Mouse (Mus musculus): ENCODE results near the gene Astl. TPM values are rescaled to one million over a fixed set of nuclear protein-coding genes. Genes with fewer than 3 reads are reported as not detected.

Astl gene
- polyA plus RNA-seq, 1 experiment from 2014 or later: not detected

- no peak overlapping the region for H3K4me2 ChIP-seq
- 82% methylated on average over 7 of the region's 7 CpGs for WGBS
These were observed 40.2 kb downstream of the Astl start for GRCm38 (mm10) chr2:127378611-127378990.

DNA sequence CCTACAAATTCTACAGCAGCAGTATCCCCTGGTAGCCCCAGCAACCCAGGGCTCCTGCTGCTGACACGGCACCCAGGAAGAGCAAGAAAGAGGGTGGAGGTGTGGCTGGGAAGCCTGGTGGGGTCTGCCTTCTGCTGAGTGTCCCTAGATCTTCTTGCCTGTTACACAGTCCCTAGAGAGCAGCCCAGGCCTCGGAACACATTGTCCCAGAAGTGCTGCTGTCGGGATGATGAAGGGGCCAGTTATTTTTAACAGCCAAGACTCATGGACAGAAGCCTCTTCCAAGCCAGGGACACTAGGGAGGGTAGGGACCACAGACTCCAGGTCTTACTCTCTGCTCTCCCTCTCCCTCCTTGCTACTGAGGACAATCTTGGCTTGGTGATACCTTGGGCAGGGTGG is 40.8 kb downstream of the Astl start:
- Histone ChIP-seq H3K27me3 (no peaks in the 10 kb centered on the region), H3K4me1 (replicated peaks) (no peaks in the 10 kb centered on the region), H3K4me3 (replicated peaks) (no peak overlapping the region), H3K36me3 (no peaks in the 10 kb centered on the region), H3K27ac (no peak overlapping the region), H3K4me2 (no peak overlapping the region), H3K9me3 (no peaks in the 10 kb centered on the region), H3K9ac (replicated peaks) (no peak overlapping the region)
- 75% methylated on average over 3 of the region's 3 CpGs for WGBS
- ATAC-seq (ENCODE audit: insufficient number of reproducible peaks, insufficient read depth, low FRiP score, low TSS enrichment, low read depth): no peak

More at GRCm38 (mm10) chr2:127378611-127378990, 40.2 kb downstream of the Astl start:
- no peak overlapping the region for H3K9ac ChIP-seq (replicated peaks)
- no peaks in the 10 kb centered on the region for H3K4me1 ChIP-seq (replicated peaks)
- no peaks in the 10 kb centered on the region for H3K9me3 ChIP-seq
- no peak for ATAC-seq (ENCODE audit: insufficient number of reproducible peaks, insufficient read depth, low FRiP score, low TSS enrichment, low read depth)
- no peaks in the 10 kb centered on the region for H3K27me3 ChIP-seq
- H3K27ac ChIP-seq: no peak overlapping the region
- H3K4me3 ChIP-seq (replicated peaks): no peak overlapping the region
- no peaks in the 10 kb centered on the region for H3K36me3 ChIP-seq

DNA sequence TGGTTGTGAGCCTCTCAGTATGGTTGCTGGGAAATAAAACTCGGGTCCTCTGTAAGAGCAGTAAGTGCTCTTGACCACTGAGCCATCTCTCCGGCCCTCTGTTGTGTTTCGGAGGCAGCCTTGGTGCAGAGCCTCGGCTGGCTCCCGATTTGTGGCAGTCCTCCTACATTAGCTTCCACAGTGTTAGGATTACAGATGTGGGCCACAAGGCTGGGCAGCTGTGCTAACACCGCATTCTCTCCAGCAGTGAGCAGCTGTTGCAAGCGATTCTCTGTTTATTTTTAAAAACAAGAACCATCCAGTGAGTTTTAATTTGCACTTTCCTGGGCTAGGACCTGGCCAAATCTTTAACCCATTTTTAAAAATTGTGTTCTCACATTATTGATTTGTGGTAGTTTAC is 45.4 kb downstream of the Astl start:
- Histone ChIP-seq H3K4me2 (no peak overlapping the region), H3K9me3 (no peaks in the 10 kb centered on the region), H3K4me3 (replicated peaks) (no peak overlapping the region), H3K4me1 (replicated peaks) (no peaks in the 10 kb centered on the region), H3K9ac (replicated peaks) (no peak overlapping the region), H3K36me3 (no peaks in the 10 kb centered on the region), H3K27ac (no peak overlapping the region), H3K27me3 (no peaks in the 10 kb centered on the region)
- WGBS: 67% methylated on average over 7 of the region's 7 CpGs
- no peak for ATAC-seq (ENCODE audit: insufficient number of reproducible peaks, insufficient read depth, low FRiP score, low TSS enrichment, low read depth)

DNA sequence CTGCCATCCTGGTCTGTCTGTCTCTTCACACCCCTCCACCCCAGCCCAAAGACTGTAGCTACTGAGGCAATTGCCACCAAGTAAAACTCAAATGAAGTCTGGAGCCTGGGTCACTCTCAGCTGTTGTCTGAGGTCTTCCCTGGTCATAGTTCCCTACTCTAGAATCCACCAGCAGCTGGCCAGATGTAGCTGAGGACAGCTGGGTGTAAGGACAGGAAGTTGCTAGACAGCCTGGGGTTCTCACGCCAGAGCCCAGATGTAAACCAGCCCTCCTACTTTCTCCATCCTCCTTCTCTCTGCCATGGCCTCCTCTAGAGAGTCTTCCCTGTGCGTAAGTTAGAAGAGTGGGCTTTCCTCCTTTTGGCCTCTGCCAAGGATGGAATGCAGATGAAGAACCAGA is 49.1 kb downstream of the Astl start:
- no peaks in the 10 kb centered on the region for H3K27me3 ChIP-seq
- no peak overlapping the region for H3K27ac ChIP-seq
- no peaks in the 10 kb centered on the region for H3K36me3 ChIP-seq
- no peaks in the 10 kb centered on the region for H3K4me1 ChIP-seq (replicated peaks)
- H3K4me3 ChIP-seq (replicated peaks): no peak overlapping the region
- WGBS: 66% methylated on average over 2 of the region's 2 CpGs
- no peak overlapping the region for H3K4me2 ChIP-seq
- H3K9me3 ChIP-seq: no peaks in the 10 kb centered on the region
- no peak overlapping the region for H3K9ac ChIP-seq (replicated peaks)
- ATAC-seq (ENCODE audit: insufficient number of reproducible peaks, insufficient read depth, low FRiP score, low TSS enrichment, low read depth): no peak

DNA sequence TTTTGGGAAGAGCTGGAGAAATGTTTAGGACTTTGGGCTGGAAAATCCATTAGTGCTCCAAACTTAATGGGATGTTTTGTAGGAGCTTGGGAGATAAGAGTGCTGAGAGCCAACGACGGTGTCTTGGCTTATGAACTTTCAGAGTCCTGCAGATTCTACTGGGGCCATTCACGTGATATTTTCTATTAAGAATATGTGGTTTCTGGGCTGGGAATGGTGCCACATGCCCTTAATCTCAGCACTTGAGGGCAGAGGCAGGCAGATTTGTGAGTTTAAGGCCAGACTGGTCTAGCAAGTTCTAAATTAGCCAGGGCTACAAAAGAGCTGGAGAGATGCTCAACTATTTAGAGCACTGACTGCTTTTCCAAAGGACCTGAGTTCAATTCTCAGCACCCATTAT is 51.9 kb downstream of the Astl start:
- no peaks in the 10 kb centered on the region for H3K27me3 ChIP-seq
- WGBS: 84% methylated on average over 3 of the region's 3 CpGs

DNA sequence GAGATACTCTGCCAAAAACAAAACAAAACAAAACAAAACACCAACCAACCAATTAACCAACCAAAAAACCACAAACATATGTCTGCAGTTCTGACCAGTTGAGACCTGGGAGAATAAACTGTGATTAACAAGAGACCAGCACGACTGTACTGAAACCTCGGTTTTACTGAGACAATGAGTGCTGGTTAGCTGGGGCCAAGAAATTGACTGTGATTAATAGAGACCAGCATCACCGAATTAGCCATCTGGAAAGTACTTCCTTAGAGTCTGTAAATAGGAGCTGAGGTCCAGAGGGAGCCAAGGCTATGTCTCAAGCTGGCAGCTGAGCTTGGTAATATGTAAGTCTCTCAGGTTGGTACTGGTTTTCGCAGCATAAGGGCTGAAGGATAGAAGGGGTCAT is 52.4 kb downstream of the Astl start:
- no peaks in the 10 kb centered on the region for H3K36me3 ChIP-seq
- H3K4me1 ChIP-seq (replicated peaks): no peaks in the 10 kb centered on the region
- no peaks in the 10 kb centered on the region for H3K9me3 ChIP-seq
- WGBS: 55% methylated on average over 4 of the region's 4 CpGs
- ATAC-seq (ENCODE audit: insufficient number of reproducible peaks, insufficient read depth, low FRiP score, low TSS enrichment, low read depth): no peak
- H3K9ac ChIP-seq (replicated peaks): no peak overlapping the region
- H3K27ac ChIP-seq: no peak overlapping the region
- H3K27me3 ChIP-seq: no peaks in the 10 kb centered on the region
- no peak overlapping the region for H3K4me3 ChIP-seq (replicated peaks)
- H3K4me2 ChIP-seq: no peak overlapping the region

More for the DNA sequence above, 51.9 kb downstream of the Astl start:
- Histone ChIP-seq H3K4me1 (replicated peaks) (no peaks in the 10 kb centered on the region), H3K36me3 (no peaks in the 10 kb centered on the region), H3K9me3 (no peaks in the 10 kb centered on the region), H3K9ac (replicated peaks) (no peak overlapping the region), H3K27ac (no peak overlapping the region), H3K4me2 (no peak overlapping the region), H3K4me3 (replicated peaks) (no peak overlapping the region)
- ATAC-seq (ENCODE audit: insufficient number of reproducible peaks, insufficient read depth, low FRiP score, low TSS enrichment, low read depth): no peak

GRCm38 (mm10) chr2:127391323-127391722 is 52.9 kb downstream of the Astl start:
- H3K27ac ChIP-seq: no peak overlapping the region
- WGBS: 77% methylated on average over 3 of the region's 3 CpGs
- H3K4me3 ChIP-seq (replicated peaks): no peak overlapping the region
- no peak for ATAC-seq (ENCODE audit: insufficient number of reproducible peaks, insufficient read depth, low FRiP score, low TSS enrichment, low read depth)
- no peaks in the 10 kb centered on the region for H3K9me3 ChIP-seq
- H3K36me3 ChIP-seq: no peaks in the 10 kb centered on the region
- no peak overlapping the region for H3K4me2 ChIP-seq
- no peaks in the 10 kb centered on the region for H3K27me3 ChIP-seq
- H3K4me1 ChIP-seq (replicated peaks): no peaks in the 10 kb centered on the region
- no peak overlapping the region for H3K9ac ChIP-seq (replicated peaks)

- Histone ChIP-seq H3K4me2 (no peak overlapping the region), H3K27me3 (no peaks in the 10 kb centered on the region), H3K4me1 (replicated peaks) (no peaks in the 10 kb centered on the region), H3K9me3 (no peaks in the 10 kb centered on the region), H3K27ac (no peak overlapping the region), H3K9ac (replicated peaks) (no peak overlapping the region), H3K4me3 (replicated peaks) (no peak overlapping the region), H3K36me3 (no peaks in the 10 kb centered on the region)
- WGBS: 80% methylated on average over 5 of the region's 5 CpGs
- no peak for ATAC-seq (ENCODE audit: insufficient number of reproducible peaks, insufficient read depth, low FRiP score, low TSS enrichment, low read depth)
These were observed 56.2 kb downstream of the Astl start for GRCm38 (mm10) chr2:127394606-127395161.

DNA sequence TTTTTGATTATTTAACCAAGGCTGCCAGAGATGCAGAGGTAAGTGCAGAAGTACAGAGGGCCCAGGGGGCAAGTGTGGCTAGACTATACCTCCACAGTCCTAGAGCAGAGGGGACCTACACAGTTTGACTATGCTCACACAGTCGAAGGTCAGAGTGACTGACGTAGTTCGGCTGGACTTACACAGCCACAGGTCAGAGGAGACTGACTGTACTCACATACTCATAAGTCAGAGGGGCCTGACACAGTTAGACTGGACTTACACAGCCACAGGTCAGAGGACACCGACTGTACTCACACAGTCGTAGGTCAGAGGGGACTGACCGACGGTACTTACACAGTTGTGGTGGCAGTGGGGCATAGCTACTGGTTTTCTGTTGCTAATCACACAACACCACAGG is 60.3 kb downstream of the Astl start:
- H3K36me3 ChIP-seq: no peaks in the 10 kb centered on the region
- H3K4me2 ChIP-seq: no peak overlapping the region
- peaks cover 6% of the 10 kb centered on the region; the same call in 1 of the 2 replicates for H3K4me1 ChIP-seq (replicated peaks)
- 91% methylated on average over 7 of the region's 7 CpGs for WGBS
- H3K4me3 ChIP-seq (replicated peaks): no peak overlapping the region
- H3K27ac ChIP-seq: no peak overlapping the region
- no peak overlapping the region for H3K9ac ChIP-seq (replicated peaks)
- H3K27me3 ChIP-seq: no peaks in the 10 kb centered on the region
- ATAC-seq (ENCODE audit: insufficient number of reproducible peaks, insufficient read depth, low FRiP score, low TSS enrichment, low read depth): no peak
- no peaks in the 10 kb centered on the region for H3K9me3 ChIP-seq

Other genes starting within 250 kb of the Astl start
- gene Ncaph, start 204.7 kb upstream of the Astl start, polyA plus RNA-seq (2016; fragmentation: Nextera tagmentation; extraction: Ambion mirVana): 112 TPM in 2 replicates
- 20.8 and 23.0 TPM in 2 replicates for gene Itpripl1, start 195.2 kb upstream of the Astl start, polyA plus RNA-seq (2016; fragmentation: Nextera tagmentation; extraction: Ambion mirVana)
- 2.2 and 2.3 TPM in 2 replicates for gene 1810024B03Rik, start 130.4 kb upstream of the Astl start, polyA plus RNA-seq (2016; fragmentation: Nextera tagmentation; extraction: Ambion mirVana)
- gene Snrnp200, start 130.3 kb upstream of the Astl start, polyA plus RNA-seq (2016; fragmentation: Nextera tagmentation; extraction: Ambion mirVana): 98.3 and 104 TPM in 2 replicates
- 65.1 and 65.9 TPM in 2 replicates for gene Ciao1, start 90.8 kb upstream of the Astl start, polyA plus RNA-seq (2016; fragmentation: Nextera tagmentation; extraction: Ambion mirVana)
- gene Tmem127, start 90.7 kb upstream of the Astl start, polyA plus RNA-seq (2016; fragmentation: Nextera tagmentation; extraction: Ambion mirVana): 26.5 and 29.6 TPM in 2 replicates
- gene Stard7, start 68.4 kb upstream of the Astl start, polyA plus RNA-seq (2016; fragmentation: Nextera tagmentation; extraction: Ambion mirVana): 86.5 and 89.6 TPM in 2 replicates
- gene Dusp2, start 2.5 kb upstream of the Astl start, polyA plus RNA-seq (2016; fragmentation: Nextera tagmentation; extraction: Ambion mirVana): 6.5 and 7.0 TPM in 2 replicates
- gene Adra2b, start 24.6 kb downstream of the Astl start, polyA plus RNA-seq (2016; fragmentation: Nextera tagmentation; extraction: Ambion mirVana): 1.3 and 1.6 TPM in 2 replicates
- 0.30 and 0.33 TPM in 2 replicates for gene Gpat2, start 86.6 kb downstream of the Astl start, polyA plus RNA-seq (2016; fragmentation: Nextera tagmentation; extraction: Ambion mirVana)
- 23.1 and 24.2 TPM in 2 replicates for gene Fahd2a, start 105.9 kb downstream of the Astl start, polyA plus RNA-seq (2016; fragmentation: Nextera tagmentation; extraction: Ambion mirVana)
- gene Kcnip3, start 183.5 kb downstream of the Astl start, polyA plus RNA-seq (2016; fragmentation: Nextera tagmentation; extraction: Ambion mirVana): 1.0 and 1.4 TPM in 2 replicates
- 1.2 and 1.7 TPM in 2 replicates for gene Prom2, start 202.8 kb downstream of the Astl start, polyA plus RNA-seq (2016; fragmentation: Nextera tagmentation; extraction: Ambion mirVana)
- gene Zfp661, start 248.5 kb downstream of the Astl start, polyA plus RNA-seq (2016; fragmentation: Nextera tagmentation; extraction: Ambion mirVana): 5.6 and 6.7 TPM in 2 replicates
- 153 and 162 TPM in 2 replicates for gene Mrps5, start 248.6 kb downstream of the Astl start, polyA plus RNA-seq (2016; fragmentation: Nextera tagmentation; extraction: Ambion mirVana)